ENCODE assay signal across 16 mouse cellular contexts in the genomic region with DNA sequence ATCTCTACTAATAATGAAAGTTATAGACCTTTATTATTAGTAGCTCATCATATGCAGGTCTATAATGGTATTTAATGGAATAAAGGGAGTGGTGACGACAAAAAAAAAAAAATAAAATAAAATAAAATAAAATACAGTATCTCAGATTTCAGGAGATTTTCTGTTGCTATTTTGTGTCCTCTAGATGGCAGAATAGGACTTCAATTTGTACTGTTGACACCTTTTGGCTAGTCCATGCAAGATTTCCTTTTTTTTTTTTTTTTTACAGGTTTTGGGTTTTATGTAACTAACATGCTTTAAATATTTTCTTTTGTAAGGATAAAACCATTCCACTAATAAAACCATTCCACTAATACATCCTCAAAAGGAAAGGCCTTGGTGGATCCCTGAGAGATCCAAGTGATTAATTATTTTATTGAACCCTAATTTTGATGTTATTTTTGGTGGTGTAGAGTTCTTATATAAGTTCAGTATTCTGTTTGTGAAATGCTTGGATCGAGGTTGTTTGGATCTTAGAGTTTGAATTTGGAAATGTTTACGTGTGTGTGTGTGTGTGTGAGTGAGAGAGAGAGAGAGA. TPM values are rescaled to one million over a fixed set of nuclear protein-coding genes. Genes with fewer than 3 reads are reported as not detected.
DNase-seq lines count a peak whose midpoint lies in the region; ATAC-seq and TF ChIP-seq lines count a peak whose summit lies in the region.
"Had no signal": no experiment of that assay in that cellular context is flagged by ENCODE, and none has a peak within 500 bp of the region (broad histone marks: within the 10 kb centered on the region; RNA-seq: fewer than 3 reads in every experiment).

No protein-coding gene starts in this region.

- H3K9ac ChIP-seq in lung, embryonic 14.5 days = no peak overlapping the region
- no peak overlapping the region for H3K9ac ChIP-seq in stomach, postnatal 0 days (ENCODE audit: low read length)
- H3K9ac ChIP-seq: forebrain, embryonic 15.5 days; heart, embryonic 13.5 days; intestine, embryonic 15.5 days; lung, embryonic 15.5 days; stomach, embryonic 15.5 days had no signal

- H3K4me1 ChIP-seq in lung, embryonic 14.5 days (ENCODE audit: insufficient read depth) = no peaks in the 10 kb centered on the region
- H3K4me1 ChIP-seq in lung, adult 2 months (ENCODE audit: control insufficient read depth, insufficient read depth, low read length) = no peaks in the 10 kb centered on the region
- H3K4me1 ChIP-seq in stomach, postnatal 0 days (replicated peaks; ENCODE audit: control insufficient read depth, insufficient read depth) = no peaks in the 10 kb centered on the region
- H3K4me1 ChIP-seq: forebrain, embryonic 15.5 days; heart, embryonic 13.5 days; intestine, embryonic 15.5 days; lung, embryonic 15.5 days; stomach, embryonic 15.5 days had no signal

- TF ChIP-seq POLR2A in lung, adult 2 months (IDR thresholded peaks at IDR 0.05; ENCODE audit: borderline replicate concordance, extremely low read depth, low read depth, low read length) = no peak

- WGBS in lung, embryonic 14.5 days = 54% methylated on average over 3 of the region's 3 CpGs
- WGBS in lung, adult 2 months = 41% methylated on average over 3 of the region's 3 CpGs
- 49% methylated on average over 3 of the region's 3 CpGs for WGBS in stomach, postnatal 0 days

- TF ChIP-seq EP300 in stomach, postnatal 0 days (optimal IDR thresholded peaks at IDR 0.05) = no peak

- no peak overlapping the region for H3K4me2 ChIP-seq in lung, embryonic 14.5 days
- H3K4me2 ChIP-seq in stomach, postnatal 0 days (replicated peaks; ENCODE audit: low read depth) = no peak overlapping the region
- H3K4me2 ChIP-seq: forebrain, embryonic 15.5 days; heart, embryonic 13.5 days; intestine, embryonic 15.5 days; lung, embryonic 15.5 days; stomach, embryonic 15.5 days had no signal

- no peak for DNase-seq in gastrocnemius, adult 2 months
- no peak for DNase-seq in gastrocnemius, adult 18-20 months (ENCODE audit: low spot score)
- peak; percentile 73 for DNase-seq in lung, embryonic 14.5 days
- DNase-seq in lung, adult 2 months = no peak
- DNase-seq in ZHBTc4 (ENCODE audit: low read depth, low spot score) = peak; percentile 7
- DNase-seq in stomach, postnatal 0 days (ENCODE audit: low spot score) = no peak
- DNase-seq in yolk sac, embryonic 10.5 days (ENCODE audit: low spot score) = no peak
- DNase-seq: adrenal gland, postnatal 25 days; cerebellum, adult 9-11 months; layer of hippocampus, postnatal 36 days had no signal

- intact Hi-C loops in gastrocnemius, adult 2 months (cut with DNase I) = no loop called here

- H3K27ac ChIP-seq in gastrocnemius, adult 2 months = no peak overlapping the region
- H3K27ac ChIP-seq in lung, embryonic 14.5 days (ENCODE audit: low read depth) = no peak overlapping the region
- no peak overlapping the region for H3K27ac ChIP-seq in stomach, postnatal 0 days (replicated peaks)
- H3K27ac ChIP-seq: forebrain, embryonic 15.5 days; heart, embryonic 13.5 days; intestine, embryonic 15.5 days; lung, embryonic 15.5 days; stomach, embryonic 15.5 days had no signal

- no peaks in the 10 kb centered on the region for H3K9me3 ChIP-seq in lung, embryonic 14.5 days (ENCODE audit: low read depth, low read length)
- H3K9me3 ChIP-seq in stomach, postnatal 0 days (ENCODE audit: control insufficient read depth, low read length) = no peaks in the 10 kb centered on the region
- H3K9me3 ChIP-seq: forebrain, embryonic 15.5 days; heart, embryonic 13.5 days; intestine, embryonic 15.5 days; lung, embryonic 15.5 days; stomach, embryonic 15.5 days had no signal

- no peaks in the 10 kb centered on the region for H3K27me3 ChIP-seq in lung, embryonic 14.5 days (ENCODE audit: insufficient read depth, low read length)
- no peaks in the 10 kb centered on the region for H3K27me3 ChIP-seq in stomach, postnatal 0 days (ENCODE audit: control insufficient read depth, insufficient read depth, low read length)
- H3K27me3 ChIP-seq: forebrain, embryonic 15.5 days; heart, embryonic 13.5 days; intestine, embryonic 15.5 days; lung, embryonic 15.5 days; stomach, embryonic 15.5 days had no signal

- no peak overlapping the region for H3K4me3 ChIP-seq in gastrocnemius, adult 2 months
- H3K4me3 ChIP-seq in lung, embryonic 14.5 days (ENCODE audit: low read depth, low read length) = no peak overlapping the region
- H3K4me3 ChIP-seq in lung, adult 2 months (replicated peaks; ENCODE audit: extremely low read depth, low read depth, low read length) = no peak overlapping the region
- H3K4me3 ChIP-seq in stomach, postnatal 0 days (ENCODE audit: low read depth, low read length) = no peak overlapping the region
- H3K4me3 ChIP-seq: forebrain, embryonic 15.5 days; heart, embryonic 13.5 days; intestine, embryonic 15.5 days; lung, embryonic 15.5 days; stomach, embryonic 15.5 days had no signal

- ATAC-seq in lung, embryonic 14.5 days (ENCODE audit: insufficient read depth) = no peak
- no peak for ATAC-seq in stomach, postnatal 0 days (ENCODE audit: low FRiP score, low TSS enrichment)
- ATAC-seq in CD4-positive, CD25-positive, alpha-beta regulatory T cell, adult 4 months = no peak
- ATAC-seq: forebrain, embryonic 15.5 days; intestine, embryonic 15.5 days had no signal

- no peaks in the 10 kb centered on the region for H3K36me3 ChIP-seq in lung, embryonic 14.5 days (ENCODE audit: insufficient read depth)
- no peaks in the 10 kb centered on the region for H3K36me3 ChIP-seq in stomach, postnatal 0 days (ENCODE audit: control insufficient read depth, insufficient read depth, low read length)
- H3K36me3 ChIP-seq: forebrain, embryonic 15.5 days; heart, embryonic 13.5 days; intestine, embryonic 15.5 days; lung, embryonic 15.5 days; stomach, embryonic 15.5 days had no signal

- TF ChIP-seq CTCF in gastrocnemius, adult 2 months (IDR thresholded peaks at IDR 0.05) = peak; percentile 38
- peak; percentile 49 for TF ChIP-seq CTCF in lung, embryonic 14.5 days (IDR thresholded peaks at IDR 0.05; ENCODE audit: low read depth)
- no peak for TF ChIP-seq CTCF in lung, adult 2 months (IDR thresholded peaks at IDR 0.05; ENCODE audit: insufficient read depth, low read length)
- TF ChIP-seq CTCF in stomach, postnatal 0 days (IDR thresholded peaks at IDR 0.05; ENCODE audit: low read depth) = peak; percentile 69

RNA-seq across cellular contexts. Expression of a gene that starts 41.7 kb away (rescaled TPM):
- total RNA-seq in gastrocnemius, adult 2 months (2021) = 1 to 10 TPM; 2.3 to 2.8 TPM
- 1 to 10 TPM; 2.5 to 3.3 TPM for total RNA-seq in gastrocnemius, adult 18-20 months (2021)
- 10.5 and 14.6 TPM in 2 replicates for polyA plus RNA-seq in lung, embryonic 14.5 days (2014; fragmentation: Nextera tagmentation; extraction: Ambion mirVana)
- polyA plus RNA-seq in lung, adult 2 months (2012; rRNA removed) = 1.3 and 5.2 TPM in 2 replicates
- polyA plus RNA-seq in stomach, postnatal 0 days (2015; fragmentation: Nextera tagmentation; extraction: Ambion mirVana) = 8.1 and 9.5 TPM in 2 replicates
- 10 to 100 TPM; 32.5 to 35.5 TPM for polyA plus RNA-seq in CD4-positive, CD25-positive, alpha-beta regulatory T cell, adult 4 months (2017; shearing (Covaris generic))

RNA-seq across cellular contexts. Expression of a gene that starts 47.4 kb away (rescaled TPM):
- 10 to 100 TPM; 14.6 to 22.1 TPM for total RNA-seq in gastrocnemius, adult 2 months (2021)
- 10 to 100 TPM; 17.7 to 21.3 TPM for total RNA-seq in gastrocnemius, adult 18-20 months (2021)
- 34.9 and 35.0 TPM in 2 replicates for polyA plus RNA-seq in lung, embryonic 14.5 days (2014; fragmentation: Nextera tagmentation; extraction: Ambion mirVana)
- 6.1 and 10.0 TPM in 2 replicates for polyA plus RNA-seq in lung, adult 2 months (2012; rRNA removed)
- 16.1 and 19.7 TPM in 2 replicates for polyA plus RNA-seq in stomach, postnatal 0 days (2015; fragmentation: Nextera tagmentation; extraction: Ambion mirVana)
- 1 to 10 TPM; 6.7 to 9.5 TPM for polyA plus RNA-seq in CD4-positive, CD25-positive, alpha-beta regulatory T cell, adult 4 months (2017; shearing (Covaris generic))

Comparison
In these comparisons a context has a peak if more than half of its experiments do, and no peak if none do; other contexts are left out.
1. DNase-seq: peak in lung, embryonic 14.5 days (single experiment) and ZHBTc4 (single experiment); none in gastrocnemius, adult 2 months (single experiment), gastrocnemius, adult 18-20 months (single experiment), lung, adult 2 months (single experiment), stomach, postnatal 0 days (single experiment) and yolk sac, embryonic 10.5 days (single experiment).